Mouse (Mus musculus) embryonic facial prominence, embryonic 15.5 days (tissue): Measurements from ENCODE around the gene Birc6. TPM values are rescaled to one million over a fixed set of nuclear protein-coding genes. Genes with fewer than 3 reads are reported as not detected.

ENCODE experiments used
- ATAC-seq: fragments of 200-750 bp; cut with Nextera tagmentation; 2 replicates; pipeline ENCODE4 v1.8.0; 2017; ENCODE audit warnings: low read depth, moderate TSS enrichment; ENCODE audit not compliant: insufficient number of reproducible peaks, low FRiP score, low TSS enrichment
- H3K27ac ChIP-seq: fragments of 300-500 bp; sonication (generic); replicated peaks from 2 replicates; pipeline ENCODE4 v1.5.1; 2015; ENCODE audit warnings: mild to moderate bottlenecking, inconsistent platforms
- H3K27me3 ChIP-seq: fragments of 300-500 bp; sonication (generic); 2 replicates; pipeline ENCODE4 v1.6.1; 2015; ENCODE audit warnings: inconsistent platforms
- H3K36me3 ChIP-seq: fragments of 300-500 bp; sonication (generic); 2 replicates; pipeline ENCODE4 v1.6.1; 2015; ENCODE audit warnings: mild to moderate bottlenecking, inconsistent platforms
- H3K4me1 ChIP-seq: fragments of 300-500 bp; sonication (generic); 2 replicates; pipeline ENCODE4 v1.6.1; 2015; ENCODE audit warnings: inconsistent platforms
- H3K4me2 ChIP-seq: fragments of 300-500 bp; sonication (generic); replicated peaks from 2 replicates; pipeline ENCODE4 v1.6.1; 2015; ENCODE audit warnings: mild to moderate bottlenecking, inconsistent platforms
- H3K4me3 ChIP-seq: fragments of 300-500 bp; sonication (generic); replicated peaks from 2 replicates; pipeline ENCODE4 v1.5.1; 2015; ENCODE audit warnings: mild to moderate bottlenecking, inconsistent platforms
- H3K9ac ChIP-seq: fragments of 300-500 bp; sonication (generic); 2 replicates; pipeline ENCODE4 v1.6.1; 2015; ENCODE audit warnings: inconsistent platforms
- H3K9me3 ChIP-seq: fragments of 300-500 bp; sonication (generic); replicated peaks from 2 replicates; pipeline ENCODE4 v1.6.1; 2016; ENCODE audit warnings: inconsistent platforms
- WGBS: fragments of 180-500 bp; shearing (Covaris S2); methylation state at CpG from one replicate; pipeline ENCODE4 v1.1.7; 2015; 5-methylcytosine and 5-hydroxymethylcytosine counted together
- polyA plus RNA-seq: library from polyadenylated mRNA; unstranded; fragments of >200 nt; fragmentation: Nextera tagmentation; extraction: Ambion mirVana; gene quantifications from 2 replicates; pipeline ENCODE4 v1.2.1, GENCODE M21; 2015

Birc6 gene
- polyA plus RNA-seq, 1 experiment from 2014 or later, result 79.5 TPM

- Histone ChIP-seq H3K4me1 (no peaks in the 10 kb centered on the region), H3K9me3 (no peaks in the 10 kb centered on the region), H3K4me2 (no peak overlapping the region), H3K27me3 (no peaks in the 10 kb centered on the region), H3K9ac (no peak overlapping the region), H3K36me3 (no peaks in the 10 kb centered on the region), H3K4me3 (no peak overlapping the region), H3K27ac (peak overlapping the region; percentile 73)
- ATAC-seq, result peak; percentile 75; the same call in 1 of the 2 replicates
- 56% methylated on average over 4 of the region's 4 CpGs for WGBS
Observed at GRCm38 (mm10) chr17:74710731-74711130, 182.6 kb downstream of the Birc6 start.

GRCm38 (mm10) chr17:74711627-74712026 lies 183.5 kb downstream of the Birc6 start:
- no peaks in the 10 kb centered on the region for H3K36me3 ChIP-seq
- 51% methylated on average over 8 of the region's 8 CpGs for WGBS
- no peak overlapping the region for H3K4me3 ChIP-seq
- ATAC-seq, result no peak
- H3K9ac ChIP-seq, result no peak overlapping the region
- H3K27ac ChIP-seq, result peak overlapping the region; percentile 73
- H3K27me3 ChIP-seq, result no peaks in the 10 kb centered on the region
- no peak overlapping the region for H3K4me2 ChIP-seq
- peaks cover 1% of the 10 kb centered on the region for H3K4me1 ChIP-seq
- no peaks in the 10 kb centered on the region for H3K9me3 ChIP-seq

- WGBS, result 53% methylated on average over 3 of the region's 3 CpGs
- no peaks in the 10 kb centered on the region for H3K27me3 ChIP-seq
Observed at GRCm38 (mm10) chr17:74715128-74715527, 187.0 kb downstream of the Birc6 start.

GRCm38 (mm10) chr17:74715724-74716123 lies 187.6 kb downstream of the Birc6 start:
- Histone ChIP-seq H3K27ac (no peak overlapping the region), H3K9ac (no peak overlapping the region), H3K9me3 (no peaks in the 10 kb centered on the region), H3K4me3 (no peak overlapping the region), H3K4me2 (no peak overlapping the region), H3K4me1 (peaks cover 16% of the 10 kb centered on the region), H3K27me3 (no peaks in the 10 kb centered on the region), H3K36me3 (no peaks in the 10 kb centered on the region)
- 50% methylated on average over 1 of the region's 1 CpGs for WGBS
- ATAC-seq, result no peak

More at GRCm38 (mm10) chr17:74715128-74715527, 187.0 kb downstream of the Birc6 start:
- Histone ChIP-seq H3K9me3 (no peaks in the 10 kb centered on the region), H3K36me3 (no peaks in the 10 kb centered on the region), H3K9ac (no peak overlapping the region), H3K27ac (no peak overlapping the region), H3K4me3 (no peak overlapping the region), H3K4me2 (no peak overlapping the region), H3K4me1 (peaks cover 16% of the 10 kb centered on the region)
- ATAC-seq, result no peak

- WGBS, result 38% methylated on average over 3 of the region's 3 CpGs
- peak overlapping the region; percentile 31 for H3K27ac ChIP-seq
- 0 out of 2 replicates have a peak, but pooled peaks cover 7% of the 10 kb centered on the region for H3K36me3 ChIP-seq
- H3K4me1 ChIP-seq, result peaks cover 16% of the 10 kb centered on the region
- no peak overlapping the region for H3K9ac ChIP-seq
- H3K9me3 ChIP-seq, result no peaks in the 10 kb centered on the region
- ATAC-seq, result no peak
- H3K4me3 ChIP-seq, result peak overlapping the region; percentile 69; the same call in 1 of the 2 replicates
- H3K27me3 ChIP-seq, result no peaks in the 10 kb centered on the region
- H3K4me2 ChIP-seq, result peak overlapping the region; percentile 83; the same call in 1 of the 2 replicates
Observed at GRCm38 (mm10) chr17:74716643-74717042, 188.5 kb downstream of the Birc6 start.

GRCm38 (mm10) chr17:74717091-74717617 lies 189.1 kb downstream of the Birc6 start:
- Histone ChIP-seq H3K27ac (peak overlapping the region; percentile 31), H3K27me3 (no peaks in the 10 kb centered on the region), H3K9me3 (no peaks in the 10 kb centered on the region), H3K4me2 (peak overlapping the region; percentile 83), H3K9ac (0 out of 2 replicates have a peak overlapping the region, but pooled peaks have one; percentile 41), H3K4me3 (peak overlapping the region; percentile 69), H3K4me1 (peaks cover 16% of the 10 kb centered on the region), H3K36me3 (peaks cover 12% of the 10 kb centered on the region)
- 8% methylated on average over 14 of the region's 14 CpGs for WGBS
- ATAC-seq, result peak; percentile 25; the same call in 1 of the 2 replicates

- peak within 1 kb of the TSS; percentile 41 for H3K9ac ChIP-seq
- H3K4me1 ChIP-seq, result peaks cover 16% of the 10 kb centered on the region
- WGBS, result under 1% methylated on average over 31 of the region's 31 CpGs
- peak within 1 kb of the TSS; percentile 31 for H3K27ac ChIP-seq
- H3K4me3 ChIP-seq, result peak within 1 kb of the TSS; percentile 69
- H3K9me3 ChIP-seq, result no peaks in the 10 kb centered on the region
- ATAC-seq, result peak; percentile 88
- peak within 1 kb of the TSS; percentile 83 for H3K4me2 ChIP-seq
- H3K36me3 ChIP-seq, result peaks cover 15% of the 10 kb centered on the region
- no peaks in the 10 kb centered on the region for H3K27me3 ChIP-seq
Observed at GRCm38 (mm10) chr17:74717618-74718151, 189.6 kb downstream of the Birc6 start, which contains the start of gene Ttc27. Ttc27 (plus strand) TSS chr17:74717732.

GRCm38 (mm10) chr17:74732872-74733271 lies 204.8 kb downstream of the Birc6 start:
- ATAC-seq, result no peak
- Histone ChIP-seq H3K27me3 (no peaks in the 10 kb centered on the region), H3K4me3 (no peak overlapping the region), H3K9me3 (no peaks in the 10 kb centered on the region), H3K4me2 (no peak overlapping the region), H3K4me1 (no peaks in the 10 kb centered on the region), H3K9ac (no peak overlapping the region), H3K36me3 (peaks cover 8% of the 10 kb centered on the region; the same call in 1 of the 2 replicates), H3K27ac (no peak overlapping the region)

GRCm38 (mm10) chr17:74735392-74735791 lies 207.3 kb downstream of the Birc6 start:
- no peak overlapping the region for H3K4me2 ChIP-seq
- no peaks in the 10 kb centered on the region for H3K9me3 ChIP-seq
- peaks cover 9% of the 10 kb centered on the region; the same call in 1 of the 2 replicates for H3K36me3 ChIP-seq
- no peak overlapping the region for H3K4me3 ChIP-seq
- ATAC-seq, result no peak
- 82% methylated on average over 11 of the region's 11 CpGs for WGBS
- H3K27ac ChIP-seq, result no peak overlapping the region
- H3K4me1 ChIP-seq, result no peaks in the 10 kb centered on the region
- H3K27me3 ChIP-seq, result no peaks in the 10 kb centered on the region
- no peak overlapping the region for H3K9ac ChIP-seq

GRCm38 (mm10) chr17:74749659-74750058 lies 221.6 kb downstream of the Birc6 start:
- H3K4me3 ChIP-seq, result no peak overlapping the region
- H3K4me1 ChIP-seq, result no peaks in the 10 kb centered on the region
- H3K4me2 ChIP-seq, result no peak overlapping the region
- H3K27ac ChIP-seq, result no peak overlapping the region
- WGBS, result 68% methylated on average over 1 of the region's 1 CpGs
- ATAC-seq, result no peak
- H3K9me3 ChIP-seq, result no peaks in the 10 kb centered on the region
- H3K36me3 ChIP-seq, result peaks cover 11% of the 10 kb centered on the region; the same call in 1 of the 2 replicates
- no peak overlapping the region for H3K9ac ChIP-seq
- H3K27me3 ChIP-seq, result no peaks in the 10 kb centered on the region

- no peak overlapping the region for H3K27ac ChIP-seq
- H3K4me2 ChIP-seq, result no peak overlapping the region
- peaks cover 3% of the 10 kb centered on the region; the same call in 1 of the 2 replicates for H3K36me3 ChIP-seq
- no peaks in the 10 kb centered on the region for H3K27me3 ChIP-seq
- no peak overlapping the region for H3K9ac ChIP-seq
- no peak for ATAC-seq
- H3K4me3 ChIP-seq, result no peak overlapping the region
- WGBS, result 85% methylated on average over 4 of the region's 4 CpGs
- no peaks in the 10 kb centered on the region for H3K4me1 ChIP-seq
- no peaks in the 10 kb centered on the region for H3K9me3 ChIP-seq
Observed at GRCm38 (mm10) chr17:74751026-74751425, 222.9 kb downstream of the Birc6 start.
